Mouse (Mus musculus): ENCODE measurements at regions not wholly inside any gene's neighbourhood (a gene's known extent, or its start where the extent isn't known, plus 50 kb on each side); places are given as distances from the start of the nearest gene placed in this dataset.
A peak's percentile ranks its signal among the peaks of the same experiment; 100 is the strongest.

GRCm38 (mm10) chr4:33594997-33595657 lies 285.0 kb downstream of the Rngtt start:
- DNase-seq (ENCODE audit: low spot score in 2 of 2), result no peak

GRCm38 (mm10) chr4:33595763-33596162 lies 285.7 kb downstream of the Rngtt start:
- DNase-seq (ENCODE audit: low spot score in 2 of 2), result no peak

- DNase-seq (ENCODE audit: low spot score in 2 of 2), result no peak
Observed at GRCm38 (mm10) chr4:33599966-33600365, 289.9 kb downstream of the Rngtt start.

- no peak for DNase-seq (ENCODE audit: low spot score in 2 of 2)
Observed at GRCm38 (mm10) chr4:33600805-33601204, 290.7 kb downstream of the Rngtt start.

- DNase-seq (ENCODE audit: low spot score in 2 of 2), result no peak
Observed at GRCm38 (mm10) chr4:33604636-33605035, 294.5 kb downstream of the Rngtt start.

- no peak for DNase-seq (ENCODE audit: low spot score in 2 of 2)
Observed at GRCm38 (mm10) chr4:33639821-33640575, 284.4 kb upstream of the Cnr1 start.

GRCm38 (mm10) chr4:33640576-33641255 lies 283.7 kb upstream of the Cnr1 start:
- no peak for DNase-seq (ENCODE audit: low spot score in 2 of 2)

- DNase-seq (ENCODE audit: low spot score in 2 of 2), result no peak
Observed at GRCm38 (mm10) chr4:33641883-33642282, 282.5 kb upstream of the Cnr1 start.

- DNase-seq (ENCODE audit: low spot score in 2 of 2), result peak in 1 of 2 experiments; percentile 38
Observed at GRCm38 (mm10) chr4:33642526-33642925, 281.9 kb upstream of the Cnr1 start.

- peak in 1 of 2 experiments; percentile 38 for DNase-seq (ENCODE audit: low spot score in 2 of 2)
Observed at GRCm38 (mm10) chr4:33645217-33645616, 279.2 kb upstream of the Cnr1 start.

GRCm38 (mm10) chr4:33651292-33651691 lies 273.1 kb upstream of the Cnr1 start:
- no peak for DNase-seq (ENCODE audit: low spot score in 2 of 2)

- no peak for DNase-seq (ENCODE audit: low spot score in 2 of 2)
Observed at GRCm38 (mm10) chr4:33659766-33660165, 264.6 kb upstream of the Cnr1 start.

GRCm38 (mm10) chr4:33660553-33660952 lies 263.8 kb upstream of the Cnr1 start:
- DNase-seq (ENCODE audit: low spot score in 2 of 2), result no peak

- no peak for DNase-seq (ENCODE audit: low spot score in 2 of 2)
Observed at GRCm38 (mm10) chr4:33661862-33662261, 262.5 kb upstream of the Cnr1 start.

- DNase-seq (ENCODE audit: low spot score in 2 of 2), result no peak
Observed at GRCm38 (mm10) chr4:33662965-33663364, 261.4 kb upstream of the Cnr1 start.

- DNase-seq (ENCODE audit: low spot score in 2 of 2), result no peak
Observed at GRCm38 (mm10) chr4:33663616-33664473, 260.5 kb upstream of the Cnr1 start.

- no peak for DNase-seq (ENCODE audit: low spot score in 2 of 2)
Observed at GRCm38 (mm10) chr4:33664474-33664822, 259.9 kb upstream of the Cnr1 start.

GRCm38 (mm10) chr4:33665250-33665873 lies 259.0 kb upstream of the Cnr1 start:
- DNase-seq (ENCODE audit: low spot score in 2 of 2), result no peak

- DNase-seq (ENCODE audit: low spot score in 2 of 2), result no peak
Observed at GRCm38 (mm10) chr4:33668431-33668830, 256.0 kb upstream of the Cnr1 start.

- no peak for DNase-seq (ENCODE audit: low spot score in 2 of 2)
Observed at GRCm38 (mm10) chr4:33675044-33675443, 249.3 kb upstream of the Cnr1 start.

- no peak for DNase-seq (ENCODE audit: low spot score in 2 of 2)
Observed at GRCm38 (mm10) chr4:33679351-33679750, 245.0 kb upstream of the Cnr1 start.

Measured in urinary bladder, postnatal 4 days (tissue).